Mouse (Mus musculus) stomach, embryonic 14.5 days (tissue): ENCODE data around the gene Anapc2. TPM values are rescaled to one million over a fixed set of nuclear protein-coding genes. Genes with fewer than 3 reads are reported as not detected.
A peak's percentile ranks its signal among the peaks of the same experiment; 100 is the strongest.

Source experiments
- ATAC-seq: fragments of 200-750 bp; cut with Nextera tagmentation; 2 replicates; pipeline ENCODE4 v1.8.0; 2017; ENCODE audit warnings: low read depth, moderate TSS enrichment; ENCODE audit not compliant: insufficient number of reproducible peaks, insufficient read depth, low FRiP score
- H3K27ac ChIP-seq: fragments of 300-500 bp; sonication (generic); 2 replicates; pipeline ENCODE4 v1.5.1; 2014; ENCODE audit warnings: mild to moderate bottlenecking, low read length, moderate library complexity, mixed read lengths
- H3K27me3 ChIP-seq: fragments of 300-500 bp; sonication (generic); 2 replicates; pipeline ENCODE4 v1.6.1; 2014; ENCODE audit warnings: low read length, control low read depth, mixed read lengths; ENCODE audit not compliant: control insufficient read depth, insufficient read depth
- H3K36me3 ChIP-seq: fragments of 300-500 bp; sonication (generic); 2 replicates; pipeline ENCODE4 v1.6.1; 2014; ENCODE audit warnings: mild to moderate bottlenecking, control low read depth, low read length, moderate library complexity, mixed read lengths; ENCODE audit not compliant: control insufficient read depth, insufficient read depth
- H3K4me1 ChIP-seq: fragments of 300-500 bp; sonication (generic); 2 replicates; pipeline ENCODE4 v1.6.1; 2014; ENCODE audit warnings: low read length, control low read depth, mixed read lengths; ENCODE audit not compliant: control insufficient read depth, insufficient read depth
- H3K4me2 ChIP-seq: fragments of 300-500 bp; sonication (generic); replicated peaks from 2 replicates; pipeline ENCODE4 v1.6.1; 2014; ENCODE audit warnings: low read depth, low read length, control low read depth
- H3K4me3 ChIP-seq: fragments of 300-500 bp; sonication (generic); 2 replicates; pipeline ENCODE4 v1.5.1; 2014; ENCODE audit warnings: low read depth, low read length, control low read depth
- H3K9ac ChIP-seq: fragments of 300-500 bp; sonication (generic); replicated peaks from 2 replicates; pipeline ENCODE4 v1.6.1; 2014; ENCODE audit warnings: low read depth, mild to moderate bottlenecking, control low read depth, low read length, moderate library complexity, mixed read lengths
- H3K9me3 ChIP-seq: fragments of 300-500 bp; sonication (generic); 2 replicates; pipeline ENCODE4 v1.6.1; 2016; ENCODE audit warnings: low read depth, low read length, control low read depth; ENCODE audit not compliant: control insufficient read depth
- WGBS: fragments of 180-500 bp; shearing (Covaris S2); extraction: QIAGEN DNeasy Blood & Tissue Kit; methylation state at CpG from one replicate; pipeline ENCODE4 v1.1.7; 2014; 5-methylcytosine and 5-hydroxymethylcytosine counted together
- polyA plus RNA-seq: library from polyadenylated mRNA; unstranded; fragments of >200 nt; fragmentation: Nextera tagmentation; extraction: Ambion mirVana; gene quantifications from 2 replicates; pipeline ENCODE4 v1.2.1, GENCODE M21; 2014

Gene Anapc2
- polyA plus RNA-seq, 1 experiment from 2014 or later: 116 TPM

DNA sequence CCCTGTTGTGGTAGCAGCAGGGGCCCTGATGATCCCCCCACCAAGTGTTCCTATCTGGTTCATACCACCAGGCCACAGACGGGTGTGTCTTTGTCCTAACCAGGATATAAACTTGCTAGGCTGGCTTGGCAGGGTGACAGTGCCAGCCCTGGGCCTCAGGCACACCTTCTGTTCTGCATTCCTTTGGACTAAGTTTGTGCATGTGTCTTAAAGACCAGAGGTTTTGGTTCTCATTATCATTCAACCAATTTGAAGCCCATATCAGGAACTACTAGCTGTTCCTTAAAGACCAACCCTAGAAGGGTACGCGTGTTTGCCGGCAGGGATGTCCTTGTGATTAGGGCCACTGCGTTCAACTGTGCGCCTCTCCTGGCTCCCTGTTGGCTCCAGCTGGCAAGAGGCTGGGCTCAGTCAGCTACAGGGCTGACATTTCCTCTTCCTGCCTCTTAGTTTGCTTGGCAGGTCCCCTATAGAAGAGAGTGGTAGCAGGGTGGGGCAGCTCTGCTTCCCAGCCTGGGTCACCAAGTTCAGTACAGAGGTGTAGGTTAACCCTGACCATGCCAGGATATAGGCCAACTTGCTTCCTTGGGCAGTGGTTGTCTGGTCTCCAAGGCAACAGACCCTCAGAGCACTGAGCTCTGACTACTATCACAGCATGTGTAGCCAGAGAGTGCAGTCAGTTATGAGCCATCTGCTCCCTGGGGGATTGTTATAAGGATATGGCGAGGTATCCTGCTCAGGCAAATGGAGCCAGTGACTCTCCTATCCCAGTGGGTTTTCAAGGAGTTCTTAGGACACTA, 14.8 kb downstream of the Anapc2 start:
- H3K27ac ChIP-seq: peak overlapping the region; percentile 88
- no peak overlapping the region for H3K4me3 ChIP-seq
- ATAC-seq: peak; percentile 65
- peaks cover 36% of the 10 kb centered on the region for H3K27me3 ChIP-seq
- 45% methylated on average over 7 of the region's 7 CpGs for WGBS
- peaks cover 38% of the 10 kb centered on the region for H3K36me3 ChIP-seq
- peak overlapping the region; percentile 6; the same call in 1 of the 2 replicates for H3K4me2 ChIP-seq
- no peaks in the 10 kb centered on the region for H3K9me3 ChIP-seq
- H3K4me1 ChIP-seq: peaks cover 12% of the 10 kb centered on the region
- H3K9ac ChIP-seq: no peak overlapping the region

DNA sequence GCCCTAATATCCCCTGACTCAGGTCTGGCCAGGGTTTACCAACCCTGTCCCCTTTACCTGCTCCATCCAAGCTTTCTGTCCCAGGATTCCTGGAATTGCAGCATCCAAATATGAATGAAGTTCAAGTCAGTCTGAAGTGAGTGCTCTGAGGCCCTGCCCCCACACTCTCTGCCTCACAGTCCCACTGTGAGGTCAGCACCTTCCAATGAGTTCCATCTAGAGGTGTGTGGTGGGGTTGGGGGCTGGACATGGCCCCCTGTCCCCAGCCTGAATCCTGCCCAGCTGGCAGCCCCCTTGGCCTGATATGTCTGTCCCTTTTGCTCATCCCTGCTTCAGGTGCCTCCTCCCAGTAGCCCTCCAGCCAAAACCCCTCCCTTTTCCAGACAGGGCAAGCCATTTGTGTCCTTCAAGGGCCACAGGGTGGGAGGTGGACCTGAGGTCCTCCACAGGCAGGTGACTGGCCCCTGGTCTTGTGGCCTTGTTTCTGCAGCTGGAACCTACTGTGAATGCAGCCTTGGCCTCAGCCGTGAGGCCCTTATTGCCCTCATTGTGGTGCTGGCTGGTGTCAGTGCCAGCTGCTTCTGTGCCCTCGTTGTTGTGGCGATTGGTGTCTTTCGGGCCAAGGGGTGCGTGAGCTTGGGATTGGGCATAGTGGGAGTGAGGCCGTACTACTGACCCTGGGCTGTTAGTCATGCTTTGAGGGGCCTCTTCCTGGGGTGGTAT, 15.8 kb downstream of the Anapc2 start, which contains the start of gene Tmem210:
Tmem210 (plus strand) TSS at position 219 of the 723 bp plus-strand sequence.
- H3K9me3 ChIP-seq: no peaks in the 10 kb centered on the region
- no peak for ATAC-seq
- peaks cover 18% of the 10 kb centered on the region for H3K4me1 ChIP-seq
- peaks cover 28% of the 10 kb centered on the region for H3K36me3 ChIP-seq
- 83% methylated on average over 6 of the region's 6 CpGs for WGBS
- no peak within 1 kb of the TSS for H3K9ac ChIP-seq
- H3K4me2 ChIP-seq: no peak within 1 kb of the TSS
- peaks cover 44% of the 10 kb centered on the region for H3K27me3 ChIP-seq
- H3K27ac ChIP-seq: peak within 1 kb of the TSS; percentile 88; the same call in 1 of the 2 replicates
- H3K4me3 ChIP-seq: no peak within 1 kb of the TSS

GRCm38 (mm10) chr2:25288734-25289345, 16.6 kb downstream of the Anapc2 start:
- no peak overlapping the region for H3K27ac ChIP-seq
- peaks cover 18% of the 10 kb centered on the region for H3K4me1 ChIP-seq
- H3K4me3 ChIP-seq: no peak overlapping the region
- 76% methylated on average over 7 of the region's 7 CpGs for WGBS
- no peak for ATAC-seq
- H3K4me2 ChIP-seq: no peak overlapping the region
- no peaks in the 10 kb centered on the region for H3K9me3 ChIP-seq
- peaks cover 44% of the 10 kb centered on the region for H3K27me3 ChIP-seq
- no peak overlapping the region for H3K9ac ChIP-seq
- peaks cover 21% of the 10 kb centered on the region for H3K36me3 ChIP-seq

GRCm38 (mm10) chr2:25289651-25290050, 17.4 kb downstream of the Anapc2 start, which contains the start of gene Lrrc26:
Gene Lrrc26, plus strand, starts transcription at chr2:25289915.
- H3K27ac ChIP-seq: no peak within 1 kb of the TSS
- H3K27me3 ChIP-seq: peaks cover 44% of the 10 kb centered on the region
- WGBS: 14% methylated on average over 11 of the region's 11 CpGs
- no peak within 1 kb of the TSS for H3K9ac ChIP-seq
- H3K4me2 ChIP-seq: peak within 1 kb of the TSS; percentile 26
- H3K9me3 ChIP-seq: no peaks in the 10 kb centered on the region
- no peak for ATAC-seq
- H3K4me1 ChIP-seq: peaks cover 18% of the 10 kb centered on the region
- peak within 1 kb of the TSS; percentile 5 for H3K4me3 ChIP-seq
- peaks cover 12% of the 10 kb centered on the region for H3K36me3 ChIP-seq

GRCm38 (mm10) chr2:25290101-25290815, 18.0 kb downstream of the Anapc2 start:
- 1% methylated on average over 54 of the region's 54 CpGs for WGBS
- Histone ChIP-seq H3K27me3 (peaks cover 44% of the 10 kb centered on the region), H3K4me2 (peak overlapping the region; percentile 26), H3K9me3 (no peaks in the 10 kb centered on the region), H3K9ac (no peak overlapping the region), H3K27ac (no peak overlapping the region), H3K4me3 (peak overlapping the region; percentile 5), H3K4me1 (peaks cover 18% of the 10 kb centered on the region), H3K36me3 (peaks cover 6% of the 10 kb centered on the region)
- no peak for ATAC-seq

DNA sequence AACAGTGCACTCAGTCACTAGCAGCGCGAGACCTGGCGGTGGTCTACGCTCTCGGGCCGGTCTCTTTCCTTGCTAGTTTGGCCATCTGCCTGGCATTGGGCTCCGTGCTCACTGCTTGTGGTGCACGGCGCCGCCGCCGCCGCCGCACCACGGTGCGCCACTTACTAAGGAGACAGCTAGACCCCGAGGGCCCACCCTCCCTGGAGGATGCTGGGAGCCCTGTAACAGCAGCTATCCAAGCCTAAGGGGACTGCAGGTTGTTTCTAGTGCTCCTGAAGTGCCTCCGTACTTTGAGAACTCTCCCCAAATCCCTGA, 18.5 kb downstream of the Anapc2 start:
- ATAC-seq: no peak
- 1% methylated on average over 18 of the region's 18 CpGs for WGBS
- peaks cover 15% of the 10 kb centered on the region for H3K4me1 ChIP-seq

DNA sequence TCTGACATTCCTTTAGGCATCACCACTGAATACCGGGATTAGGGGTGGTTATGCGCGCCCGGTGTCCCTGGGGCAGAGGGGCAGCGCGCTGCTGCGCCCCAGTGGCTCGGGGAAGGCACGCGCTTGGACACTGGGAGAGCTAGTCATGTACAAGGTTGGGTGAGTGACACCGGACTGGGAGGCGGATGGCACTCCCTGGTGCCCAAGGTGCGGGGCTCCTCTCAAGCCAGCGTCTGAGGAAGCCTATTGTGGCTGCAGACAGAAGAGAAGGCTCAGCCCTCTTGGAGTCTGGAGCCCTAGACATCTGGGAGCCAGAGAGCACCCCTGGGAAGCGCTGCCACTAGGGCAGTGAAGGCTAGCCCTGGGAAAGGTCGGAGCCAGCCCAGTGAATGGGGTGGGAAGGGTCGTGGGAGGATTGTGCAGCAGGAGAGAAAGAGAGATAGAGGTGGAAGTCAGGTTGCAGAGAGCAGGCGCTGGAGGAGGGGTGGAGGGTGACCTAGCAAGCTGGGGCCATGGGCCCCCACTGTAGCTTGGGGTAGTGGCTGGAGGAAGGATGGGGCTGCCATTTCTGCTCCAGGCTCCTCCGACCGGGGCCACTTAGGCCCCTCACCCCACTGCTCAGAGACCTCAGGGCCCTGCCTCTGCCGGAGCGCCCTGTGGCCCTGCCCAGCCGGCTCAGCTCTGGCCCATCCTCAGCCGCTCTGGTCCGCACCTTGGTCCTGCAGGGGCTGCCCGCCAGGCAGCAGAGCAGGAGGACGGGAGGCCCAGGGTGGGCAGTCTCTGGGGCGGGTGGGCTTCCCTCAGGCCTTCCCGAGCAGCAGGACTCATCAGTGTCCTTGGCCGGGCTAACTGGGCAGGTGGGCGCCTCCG, 19.1 kb downstream of the Anapc2 start:
- Histone ChIP-seq H3K4me2 (peak overlapping the region; percentile 46), H3K9me3 (no peaks in the 10 kb centered on the region), H3K27me3 (peaks cover 44% of the 10 kb centered on the region), H3K9ac (0 out of 2 replicates have a peak overlapping the region, but pooled peaks have one; percentile 10), H3K4me3 (peak overlapping the region; percentile 28; the same call in 1 of the 2 replicates), H3K27ac (no peak overlapping the region), H3K36me3 (no peaks in the 10 kb centered on the region), H3K4me1 (peaks cover 10% of the 10 kb centered on the region)
- WGBS: 8% methylated on average over 32 of the region's 32 CpGs
- no peak for ATAC-seq

More for the DNA sequence above, 18.5 kb downstream of the Anapc2 start:
- Histone ChIP-seq H3K27ac (no peak overlapping the region), H3K4me3 (peak overlapping the region; percentile 5), H3K9me3 (no peaks in the 10 kb centered on the region), H3K36me3 (peaks cover 1% of the 10 kb centered on the region; the same call in 1 of the 2 replicates), H3K27me3 (peaks cover 44% of the 10 kb centered on the region), H3K4me2 (peak overlapping the region; percentile 26), H3K9ac (no peak overlapping the region)
